Mouse (Mus musculus): ENCODE results near the gene Plekhg2. TPM values are rescaled to one million over a fixed set of nuclear protein-coding genes. Genes with fewer than 3 reads are reported as not detected.
A peak's percentile ranks its signal among the peaks of the same experiment; 100 is the strongest.

Plekhg2 gene
- 15.9 and 23.5 TPM in 2 replicates for polyA plus RNA-seq (2014; fragmentation: Nextera tagmentation; extraction: Ambion mirVana)

GRCm38 (mm10) chr7:28372251-28373108 lies at the start of gene Plekhg2:
TSS of gene Plekhg2 (minus strand) at chr7:28372599.
- H3K4me3 ChIP-seq (ENCODE audit: low read depth, low read length), result peak within 1 kb of the TSS; percentile 79
- peak within 1 kb of the TSS; percentile 83 for H3K27ac ChIP-seq (ENCODE audit: low read depth, low read length)
- peaks cover 14% of the 10 kb centered on the region for H3K4me1 ChIP-seq (ENCODE audit: control insufficient read depth, insufficient read depth, low read length)
- H3K27me3 ChIP-seq (ENCODE audit: control insufficient read depth, insufficient read depth, low read length), result no peaks in the 10 kb centered on the region
- WGBS, result under 1% methylated on average over 63 of the region's 66 CpGs
- H3K9me3 ChIP-seq (ENCODE audit: control insufficient read depth, low read length), result no peaks in the 10 kb centered on the region
- H3K4me2 ChIP-seq (ENCODE audit: low read depth, low read length), result peak within 1 kb of the TSS; percentile 97
- peak; percentile 89 for ATAC-seq (ENCODE audit: low read depth)
- H3K9ac ChIP-seq (replicated peaks; ENCODE audit: low read depth, low read length), result peak within 1 kb of the TSS; percentile 80
- H3K36me3 ChIP-seq (ENCODE audit: control insufficient read depth, insufficient read depth, low read length), result peaks cover 5% of the 10 kb centered on the region

GRCm38 (mm10) chr7:28419416-28419815 lies 47.0 kb upstream of the Plekhg2 start:
- H3K27me3 ChIP-seq (ENCODE audit: control insufficient read depth, insufficient read depth, low read length), result no peaks in the 10 kb centered on the region
- no peak overlapping the region for H3K27ac ChIP-seq (ENCODE audit: low read depth, low read length)
- peaks cover 42% of the 10 kb centered on the region; the same call in 1 of the 2 replicates for H3K36me3 ChIP-seq (ENCODE audit: control insufficient read depth, insufficient read depth, low read length)
- no peak for ATAC-seq (ENCODE audit: low read depth)
- H3K4me2 ChIP-seq (ENCODE audit: low read depth, low read length), result no peak overlapping the region
- H3K9ac ChIP-seq (replicated peaks; ENCODE audit: low read depth, low read length), result no peak overlapping the region
- H3K4me1 ChIP-seq (ENCODE audit: control insufficient read depth, insufficient read depth, low read length), result no peaks in the 10 kb centered on the region
- WGBS, result 100% methylated on average over 2 of the region's 2 CpGs
- H3K9me3 ChIP-seq (ENCODE audit: control insufficient read depth, low read length), result no peaks in the 10 kb centered on the region
- no peak overlapping the region for H3K4me3 ChIP-seq (ENCODE audit: low read depth, low read length)

DNA sequence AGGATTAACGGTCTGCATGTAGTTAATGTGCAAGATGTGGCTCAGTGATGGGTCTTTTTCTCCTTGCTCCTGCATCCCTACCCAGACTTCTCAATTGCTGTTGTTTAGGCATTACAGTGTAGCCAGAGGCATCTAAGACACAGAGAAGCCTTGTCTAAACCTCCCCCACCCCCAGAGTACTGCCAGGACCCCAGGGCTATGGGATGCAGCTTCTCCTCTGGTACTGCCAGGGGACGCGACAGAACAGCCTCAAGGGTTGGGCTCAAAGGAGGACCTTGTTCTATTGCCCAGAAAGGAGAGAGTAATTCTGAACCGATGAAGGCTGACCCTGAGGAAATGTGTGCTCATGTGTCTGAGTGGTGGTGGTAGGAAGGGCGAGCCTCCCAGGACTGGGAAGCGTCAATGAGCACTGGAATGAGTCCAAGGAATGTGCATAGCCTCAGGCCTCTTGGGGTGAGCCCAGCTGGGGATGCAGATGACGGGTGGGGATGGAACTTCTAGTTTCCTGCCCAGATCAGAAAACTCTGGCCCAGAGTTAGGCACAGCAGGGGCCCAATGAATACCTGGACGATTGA lies 45.8 kb upstream of the Plekhg2 start:
- WGBS, result 69% methylated on average over 8 of the region's 8 CpGs
- ATAC-seq (ENCODE audit: low read depth), result no peak; the same call in 1 of the 2 replicates
- Histone ChIP-seq H3K36me3 (ENCODE audit: control insufficient read depth, insufficient read depth, low read length) (peaks cover 48% of the 10 kb centered on the region; the same call in 1 of the 2 replicates), H3K4me1 (ENCODE audit: control insufficient read depth, insufficient read depth, low read length) (no peaks in the 10 kb centered on the region), H3K27me3 (ENCODE audit: control insufficient read depth, insufficient read depth, low read length) (no peaks in the 10 kb centered on the region), H3K4me3 (ENCODE audit: low read depth, low read length) (no peak overlapping the region), H3K27ac (ENCODE audit: low read depth, low read length) (no peak overlapping the region), H3K4me2 (ENCODE audit: low read depth, low read length) (no peak overlapping the region), H3K9me3 (ENCODE audit: control insufficient read depth, low read length) (no peaks in the 10 kb centered on the region), H3K9ac (replicated peaks; ENCODE audit: low read depth, low read length) (no peak overlapping the region)

DNA sequence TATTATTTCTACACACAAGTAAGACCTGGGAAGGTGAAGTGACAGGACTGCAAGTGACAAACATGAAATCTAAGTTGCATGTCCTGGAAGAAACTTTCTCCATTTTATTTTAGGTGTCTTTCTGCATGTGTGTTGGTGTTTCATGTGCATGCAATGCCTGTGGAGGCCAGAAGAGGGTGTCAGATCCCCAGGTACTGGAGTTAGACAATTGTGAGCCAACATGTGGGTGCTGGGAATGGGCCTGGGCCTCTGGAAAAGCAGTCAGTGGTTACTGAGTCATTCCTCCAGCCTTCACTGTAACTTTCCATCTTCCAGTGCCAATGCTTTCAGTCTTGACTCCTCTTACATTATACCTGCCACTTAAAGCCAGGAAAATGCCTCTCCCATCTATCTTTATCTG lies 45.0 kb upstream of the Plekhg2 start:
- Histone ChIP-seq H3K9ac (replicated peaks; ENCODE audit: low read depth, low read length) (no peak overlapping the region), H3K9me3 (ENCODE audit: control insufficient read depth, low read length) (no peaks in the 10 kb centered on the region), H3K36me3 (ENCODE audit: control insufficient read depth, insufficient read depth, low read length) (peaks cover 47% of the 10 kb centered on the region; the same call in 1 of the 2 replicates), H3K27ac (ENCODE audit: low read depth, low read length) (no peak overlapping the region), H3K27me3 (ENCODE audit: control insufficient read depth, insufficient read depth, low read length) (no peaks in the 10 kb centered on the region), H3K4me2 (ENCODE audit: low read depth, low read length) (no peak overlapping the region), H3K4me1 (ENCODE audit: control insufficient read depth, insufficient read depth, low read length) (no peaks in the 10 kb centered on the region), H3K4me3 (ENCODE audit: low read depth, low read length) (no peak overlapping the region)
- no peak for ATAC-seq (ENCODE audit: low read depth)

DNA sequence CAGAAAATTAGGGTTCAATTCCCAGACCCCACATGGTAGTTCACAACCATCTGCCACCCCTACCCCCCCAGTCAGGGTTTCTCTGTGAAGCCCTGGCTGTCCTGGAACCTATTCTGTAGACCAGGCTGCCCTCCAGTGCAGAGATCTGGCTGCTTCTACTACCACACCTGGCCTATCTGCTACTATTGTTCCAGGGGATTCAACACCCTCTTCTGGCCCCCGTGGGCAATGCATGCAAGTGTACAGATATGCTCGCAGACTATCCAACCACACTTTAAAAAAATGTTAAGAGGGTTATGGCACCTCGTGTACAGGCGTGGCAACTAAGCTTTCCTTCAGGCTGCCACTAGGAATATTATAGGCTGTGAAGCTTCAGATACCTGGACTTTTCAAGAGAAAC lies 40.4 kb upstream of the Plekhg2 start:
- Histone ChIP-seq H3K4me2 (ENCODE audit: low read depth, low read length) (no peak overlapping the region), H3K9ac (replicated peaks; ENCODE audit: low read depth, low read length) (no peak overlapping the region), H3K4me1 (ENCODE audit: control insufficient read depth, insufficient read depth, low read length) (no peaks in the 10 kb centered on the region), H3K4me3 (ENCODE audit: low read depth, low read length) (no peak overlapping the region), H3K27me3 (ENCODE audit: control insufficient read depth, insufficient read depth, low read length) (no peaks in the 10 kb centered on the region), H3K9me3 (ENCODE audit: control insufficient read depth, low read length) (no peaks in the 10 kb centered on the region), H3K27ac (ENCODE audit: low read depth, low read length) (no peak overlapping the region), H3K36me3 (ENCODE audit: control insufficient read depth, insufficient read depth, low read length) (peaks cover 49% of the 10 kb centered on the region)
- WGBS, result 95% methylated on average over 4 of the region's 4 CpGs
- no peak for ATAC-seq (ENCODE audit: low read depth)

GRCm38 (mm10) chr7:28410841-28411475 lies 38.6 kb upstream of the Plekhg2 start:
- no peak overlapping the region for H3K27ac ChIP-seq (ENCODE audit: low read depth, low read length)
- no peaks in the 10 kb centered on the region for H3K27me3 ChIP-seq (ENCODE audit: control insufficient read depth, insufficient read depth, low read length)
- peaks cover 45% of the 10 kb centered on the region for H3K36me3 ChIP-seq (ENCODE audit: control insufficient read depth, insufficient read depth, low read length)
- H3K4me3 ChIP-seq (ENCODE audit: low read depth, low read length), result no peak overlapping the region
- H3K9me3 ChIP-seq (ENCODE audit: control insufficient read depth, low read length), result no peaks in the 10 kb centered on the region
- no peaks in the 10 kb centered on the region for H3K4me1 ChIP-seq (ENCODE audit: control insufficient read depth, insufficient read depth, low read length)
- no peak for ATAC-seq (ENCODE audit: low read depth)
- 91% methylated on average over 3 of the region's 3 CpGs for WGBS
- H3K9ac ChIP-seq (replicated peaks; ENCODE audit: low read depth, low read length), result no peak overlapping the region
- no peak overlapping the region for H3K4me2 ChIP-seq (ENCODE audit: low read depth, low read length)

GRCm38 (mm10) chr7:28401942-28402341 lies 29.5 kb upstream of the Plekhg2 start:
- Histone ChIP-seq H3K4me3 (ENCODE audit: low read depth, low read length) (no peak overlapping the region), H3K9ac (replicated peaks; ENCODE audit: low read depth, low read length) (no peak overlapping the region), H3K4me2 (ENCODE audit: low read depth, low read length) (no peak overlapping the region), H3K36me3 (ENCODE audit: control insufficient read depth, insufficient read depth, low read length) (peaks cover 75% of the 10 kb centered on the region), H3K27ac (ENCODE audit: low read depth, low read length) (no peak overlapping the region), H3K27me3 (ENCODE audit: control insufficient read depth, insufficient read depth, low read length) (no peaks in the 10 kb centered on the region), H3K4me1 (ENCODE audit: control insufficient read depth, insufficient read depth, low read length) (no peaks in the 10 kb centered on the region), H3K9me3 (ENCODE audit: control insufficient read depth, low read length) (no peaks in the 10 kb centered on the region)
- WGBS, result 95% methylated on average over 3 of the region's 3 CpGs
- ATAC-seq (ENCODE audit: low read depth), result no peak

GRCm38 (mm10) chr7:28401030-28401429 lies 28.6 kb upstream of the Plekhg2 start:
- ATAC-seq (ENCODE audit: low read depth), result no peak

More at GRCm38 (mm10) chr7:28401030-28401429, 28.6 kb upstream of the Plekhg2 start:
- no peak overlapping the region for H3K9ac ChIP-seq (replicated peaks; ENCODE audit: low read depth, low read length)
- H3K4me2 ChIP-seq (ENCODE audit: low read depth, low read length), result no peak overlapping the region
- H3K4me3 ChIP-seq (ENCODE audit: low read depth, low read length), result no peak overlapping the region
- peaks cover 76% of the 10 kb centered on the region for H3K36me3 ChIP-seq (ENCODE audit: control insufficient read depth, insufficient read depth, low read length)
- 100% methylated on average over 1 of the region's 1 CpGs for whole genome bisulfite sequencing
- H3K9me3 ChIP-seq (ENCODE audit: control insufficient read depth, low read length), result no peaks in the 10 kb centered on the region
- H3K27me3 ChIP-seq (ENCODE audit: control insufficient read depth, insufficient read depth, low read length), result no peaks in the 10 kb centered on the region
- no peaks in the 10 kb centered on the region for H3K4me1 ChIP-seq (ENCODE audit: control insufficient read depth, insufficient read depth, low read length)
- H3K27ac ChIP-seq (ENCODE audit: low read depth, low read length), result no peak overlapping the region

Data from neural tube, embryonic 14.5 days (tissue).